Mouse (Mus musculus): ENCODE data around the gene Calm4. TPM values are rescaled to one million over a fixed set of nuclear protein-coding genes. Genes with fewer than 3 reads are reported as not detected.

Gene Calm4
- polyA plus RNA-seq, 1 experiment, result not detected

DNA sequence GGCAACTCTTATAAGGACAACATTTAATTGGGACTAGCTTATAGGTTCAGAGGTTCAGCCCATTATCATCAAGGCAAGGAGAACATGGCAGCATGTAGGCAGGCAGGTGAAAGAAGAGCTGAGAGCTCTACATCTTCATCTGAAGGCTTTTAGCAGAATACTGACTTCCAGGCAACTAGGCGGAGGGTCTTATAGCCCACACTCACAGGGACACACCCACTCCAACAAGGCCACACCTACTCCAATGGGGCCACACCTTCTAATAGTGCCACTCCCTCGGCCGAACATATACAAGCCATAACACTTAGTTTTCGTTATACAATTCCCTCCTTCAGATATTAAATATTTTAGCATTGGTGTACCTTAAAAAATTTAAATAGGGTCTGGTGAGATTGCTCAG lies 35.3 kb downstream of the Calm4 start:
- Histone ChIP-seq H3K27ac (replicated peaks; ENCODE audit: low read depth, low read length) (no peak overlapping the region), H3K4me3 (ENCODE audit: insufficient read depth, low read depth, low read length) (no peak overlapping the region), H3K4me1 (ENCODE audit: control insufficient read depth, insufficient read depth, insufficient read length, low read length) (no peaks in the 10 kb centered on the region)

- no peak overlapping the region for H3K27ac ChIP-seq (replicated peaks; ENCODE audit: low read depth, low read length)
Observed at GRCm38 (mm10) chr13:3876448-3876847, 38.9 kb downstream of the Calm4 start.

DNA sequence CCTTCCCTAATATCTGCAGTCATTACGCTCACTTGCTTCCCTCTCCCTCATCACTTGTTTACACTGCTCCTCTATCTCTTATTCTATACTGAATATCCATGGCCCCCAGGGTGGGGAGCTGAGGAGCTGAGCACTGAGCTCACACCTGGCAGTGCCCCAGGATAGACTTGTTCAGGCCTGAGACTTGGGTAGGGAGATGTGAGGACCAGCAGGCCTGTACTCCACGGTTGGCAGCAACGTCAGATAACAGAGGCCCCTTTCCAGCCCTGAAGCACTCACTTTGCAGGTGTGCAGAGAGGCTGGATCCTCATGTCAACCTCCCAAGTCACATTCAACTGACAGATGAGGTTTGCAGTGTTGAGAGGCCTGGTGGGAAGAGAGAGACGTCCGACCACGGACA lies 39.6 kb downstream of the Calm4 start:
- Histone ChIP-seq H3K4me1 (ENCODE audit: control insufficient read depth, insufficient read depth, insufficient read length, low read length) (no peaks in the 10 kb centered on the region), H3K4me3 (ENCODE audit: insufficient read depth, low read depth, low read length) (no peak overlapping the region), H3K27ac (replicated peaks; ENCODE audit: low read depth, low read length) (no peak overlapping the region)

More at GRCm38 (mm10) chr13:3876448-3876847, 38.9 kb downstream of the Calm4 start:
- no peak overlapping the region for H3K4me3 ChIP-seq (ENCODE audit: insufficient read depth, low read depth, low read length)
- H3K4me1 ChIP-seq (ENCODE audit: control insufficient read depth, insufficient read depth, insufficient read length, low read length), result no peaks in the 10 kb centered on the region

- Histone ChIP-seq H3K27ac (replicated peaks; ENCODE audit: low read depth, low read length) (no peak overlapping the region), H3K4me3 (ENCODE audit: insufficient read depth, low read depth, low read length) (no peak overlapping the region), H3K4me1 (ENCODE audit: control insufficient read depth, insufficient read depth, insufficient read length, low read length) (no peaks in the 10 kb centered on the region)
Observed at GRCm38 (mm10) chr13:3877679-3878220, 40.2 kb downstream of the Calm4 start.

DNA sequence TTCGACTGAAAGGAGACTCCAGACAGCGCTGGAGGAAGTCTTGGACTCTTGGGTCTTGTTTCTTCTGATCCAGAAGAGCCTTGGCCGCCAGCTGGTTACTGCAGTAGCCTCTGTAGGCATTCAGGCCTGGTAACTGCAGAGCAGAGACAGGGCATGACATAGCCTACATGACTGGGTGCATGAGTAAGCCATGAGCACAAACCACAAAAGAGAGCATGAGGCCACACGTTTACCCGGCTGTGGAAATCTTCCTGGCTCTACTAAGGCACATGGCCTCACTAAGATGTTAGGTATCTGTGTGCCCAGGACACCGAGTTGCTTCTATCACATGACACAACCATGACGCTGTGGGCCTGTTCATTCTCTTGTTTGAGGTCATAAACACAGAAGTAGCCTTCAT lies 49.1 kb downstream of the Calm4 start:
- no peak overlapping the region for H3K4me3 ChIP-seq (ENCODE audit: insufficient read depth, low read depth, low read length)
- peaks cover 4% of the 10 kb centered on the region; the same call in 1 of the 2 replicates for H3K4me1 ChIP-seq (ENCODE audit: control insufficient read depth, insufficient read depth, insufficient read length, low read length)
- H3K27ac ChIP-seq (replicated peaks; ENCODE audit: low read depth, low read length), result no peak overlapping the region

Other genes with a start within 250 kb of the Calm4 start
- 4.7 and 6.2 TPM in 2 replicates for gene Fam208b, start 226.6 kb upstream of the Calm4 start, polyA plus RNA-seq (2012; ENCODE audit: insufficient read depth, insufficient read length, missing spikeins)
- gene Asb13, start 203.7 kb upstream of the Calm4 start, polyA plus RNA-seq (2012; ENCODE audit: insufficient read depth, insufficient read length, missing spikeins), result 9.4 and 10.5 TPM in 2 replicates
- not detected in 2 replicates for gene Calml3, start 33.4 kb upstream of the Calm4 start, polyA plus RNA-seq (2012; ENCODE audit: insufficient read depth, insufficient read length, missing spikeins)
- not detected in 2 replicates for gene Calm5, start 16.4 kb downstream of the Calm4 start, polyA plus RNA-seq (2012; ENCODE audit: insufficient read depth, insufficient read length, missing spikeins)
- 41.7 and 48.0 TPM in 2 replicates for gene Net1, start 80.5 kb downstream of the Calm4 start, polyA plus RNA-seq (2012; ENCODE audit: insufficient read depth, insufficient read length, missing spikeins)
- not detected in 2 replicates for gene Tubal3, start 80.5 kb downstream of the Calm4 start, polyA plus RNA-seq (2012; ENCODE audit: insufficient read depth, insufficient read length, missing spikeins)
- not detected in 2 replicates for gene Ucn3, start 107.6 kb downstream of the Calm4 start, polyA plus RNA-seq (2012; ENCODE audit: insufficient read depth, insufficient read length, missing spikeins)
- 0.96 and 1.3 TPM in 2 replicates for gene Akr1c14, start 211.3 kb downstream of the Calm4 start, polyA plus RNA-seq (2012; ENCODE audit: insufficient read depth, insufficient read length, missing spikeins)